Mouse (Mus musculus): Measurements from ENCODE around the gene Nt5c2. TPM values are rescaled to one million over a fixed set of nuclear protein-coding genes. Genes with fewer than 3 reads are reported as not detected.

Gene Nt5c2
- polyA plus RNA-seq, 1 experiment from 2014 or later = 118 TPM

DNA sequence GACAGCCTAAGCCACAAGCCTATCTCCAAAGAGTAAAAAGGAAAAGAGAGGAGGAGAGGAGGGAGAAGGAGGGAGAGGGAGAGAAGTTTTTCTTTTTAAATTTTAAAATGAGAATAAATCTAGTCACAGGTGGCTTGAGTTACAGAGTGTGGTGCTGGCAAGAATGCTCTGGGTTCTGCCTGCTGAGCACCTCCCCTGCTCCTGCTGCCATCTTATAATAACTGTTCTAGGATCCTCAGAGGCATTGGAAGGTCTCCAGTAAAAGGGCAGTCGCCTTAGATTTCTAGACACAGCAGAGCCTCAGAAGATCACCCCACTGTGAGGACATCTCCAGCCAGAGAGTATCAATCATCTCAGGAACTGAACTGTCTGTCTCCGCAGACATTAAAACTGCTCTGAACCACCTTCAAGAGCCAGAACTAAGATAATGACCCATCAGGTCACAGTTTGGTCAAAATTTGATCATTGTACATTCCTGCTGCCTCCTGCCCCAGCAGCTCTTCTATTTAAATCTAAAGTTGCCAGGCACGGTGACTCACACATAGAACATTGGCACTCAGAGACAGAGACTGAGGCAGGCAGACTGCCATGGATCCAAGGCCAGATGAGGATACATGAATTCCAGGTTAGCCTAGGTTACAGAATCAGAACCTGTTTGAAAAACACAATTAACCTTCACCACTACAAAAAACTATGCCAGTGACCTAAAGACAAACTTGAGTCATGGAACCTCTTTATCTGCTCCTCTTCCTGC, 25.9 kb upstream of the Nt5c2 start:
- H3K4me3 ChIP-seq = no peak overlapping the region
- H3K9ac ChIP-seq = no peak overlapping the region
- H3K27me3 ChIP-seq = no peaks in the 10 kb centered on the region
- H3K4me2 ChIP-seq = no peak overlapping the region
- no peak for ATAC-seq (replicated peaks; ENCODE audit: insufficient number of reproducible peaks, insufficient read depth, low FRiP score, low read depth)
- peaks cover 34% of the 10 kb centered on the region for H3K36me3 ChIP-seq
- H3K9me3 ChIP-seq (replicated peaks) = no peaks in the 10 kb centered on the region
- WGBS = 77% methylated on average over 3 of the region's 3 CpGs
- no peak overlapping the region for H3K27ac ChIP-seq
- no peaks in the 10 kb centered on the region for H3K4me1 ChIP-seq (replicated peaks)

DNA sequence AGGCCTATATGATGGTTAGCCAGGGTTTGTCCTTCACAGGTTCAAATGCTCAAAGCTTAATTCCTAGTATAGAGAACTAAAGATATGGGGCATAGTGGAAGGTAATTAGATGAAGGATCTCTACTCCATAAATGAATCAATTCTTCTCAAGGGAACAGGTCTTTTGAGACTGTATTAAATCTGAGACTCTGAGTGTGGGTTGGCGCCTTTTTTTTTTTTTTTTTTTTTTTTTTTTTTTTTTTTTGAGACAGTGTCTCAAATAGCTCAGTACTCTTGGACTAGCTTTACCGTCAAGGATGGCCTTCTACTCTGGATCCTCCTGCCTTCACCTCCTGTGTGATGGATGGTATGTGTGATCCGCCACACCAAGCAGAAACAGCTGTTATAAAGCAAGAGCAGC, 21.6 kb upstream of the Nt5c2 start:
- Histone ChIP-seq H3K4me2 (no peak overlapping the region), H3K9ac (no peak overlapping the region), H3K4me1 (replicated peaks) (no peaks in the 10 kb centered on the region), H3K27me3 (no peaks in the 10 kb centered on the region), H3K9me3 (replicated peaks) (no peaks in the 10 kb centered on the region), H3K4me3 (no peak overlapping the region), H3K36me3 (peaks cover 39% of the 10 kb centered on the region), H3K27ac (no peak overlapping the region)
- ATAC-seq (replicated peaks; ENCODE audit: insufficient number of reproducible peaks, insufficient read depth, low FRiP score, low read depth) = no peak
- 87% methylated on average over 3 of the region's 3 CpGs for WGBS

DNA sequence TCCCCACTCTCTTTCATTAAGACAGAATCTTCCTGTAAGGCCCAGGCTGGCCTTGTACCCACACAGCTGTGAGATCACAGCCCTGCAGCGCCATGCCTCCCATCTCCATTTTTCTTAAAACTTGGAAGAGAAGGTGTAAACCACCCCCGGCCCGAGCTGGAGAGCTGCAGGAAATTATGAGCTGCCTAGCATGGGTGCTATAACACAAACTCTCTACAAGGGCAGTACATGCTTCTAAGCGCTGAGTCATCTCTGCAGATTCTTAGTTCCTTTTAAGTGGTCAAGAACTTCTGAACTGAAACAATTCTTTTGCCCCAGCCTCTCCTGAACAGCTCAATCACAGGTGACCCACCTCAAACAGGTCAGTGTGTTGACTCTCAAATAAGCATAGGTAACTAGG, 20.0 kb upstream of the Nt5c2 start:
- ATAC-seq (replicated peaks; ENCODE audit: insufficient number of reproducible peaks, insufficient read depth, low FRiP score, low read depth) = no peak
- H3K36me3 ChIP-seq = peaks cover 39% of the 10 kb centered on the region
- 87% methylated on average over 4 of the region's 4 CpGs for WGBS

DNA sequence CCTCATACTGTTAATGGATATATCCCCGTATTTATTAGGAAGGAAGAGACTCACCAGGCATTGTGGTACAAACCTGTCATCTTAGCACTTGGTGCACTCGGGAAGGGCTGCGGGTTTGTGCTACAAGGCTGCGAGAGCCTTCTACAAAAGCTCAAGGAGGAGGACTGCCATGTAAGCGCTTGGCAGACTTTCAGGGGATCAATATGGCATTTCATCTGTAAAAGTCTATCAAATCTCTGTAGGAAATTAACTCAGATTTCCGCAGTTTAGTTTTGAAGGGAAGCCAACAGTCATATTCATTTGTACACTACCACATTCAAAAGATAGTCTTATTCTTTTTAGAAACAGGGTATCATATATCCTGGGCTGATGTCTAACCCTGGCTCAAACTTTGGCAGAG, 16.8 kb upstream of the Nt5c2 start:
- no peak for ATAC-seq (replicated peaks; ENCODE audit: insufficient number of reproducible peaks, insufficient read depth, low FRiP score, low read depth)
- no peaks in the 10 kb centered on the region for H3K4me1 ChIP-seq (replicated peaks)
- no peak overlapping the region for H3K4me3 ChIP-seq
- H3K36me3 ChIP-seq = peaks cover 14% of the 10 kb centered on the region
- H3K9me3 ChIP-seq (replicated peaks) = no peaks in the 10 kb centered on the region
- no peak overlapping the region for H3K27ac ChIP-seq
- 89% methylated on average over 6 of the region's 6 CpGs for WGBS
- H3K27me3 ChIP-seq = no peaks in the 10 kb centered on the region
- H3K9ac ChIP-seq = no peak overlapping the region
- no peak overlapping the region for H3K4me2 ChIP-seq

More for the DNA sequence above, 20.0 kb upstream of the Nt5c2 start:
- no peaks in the 10 kb centered on the region for H3K9me3 ChIP-seq (replicated peaks)
- H3K27me3 ChIP-seq = no peaks in the 10 kb centered on the region
- no peak overlapping the region for H3K27ac ChIP-seq
- no peaks in the 10 kb centered on the region for H3K4me1 ChIP-seq (replicated peaks)
- no peak overlapping the region for H3K9ac ChIP-seq
- H3K4me2 ChIP-seq = no peak overlapping the region
- no peak overlapping the region for H3K4me3 ChIP-seq

DNA sequence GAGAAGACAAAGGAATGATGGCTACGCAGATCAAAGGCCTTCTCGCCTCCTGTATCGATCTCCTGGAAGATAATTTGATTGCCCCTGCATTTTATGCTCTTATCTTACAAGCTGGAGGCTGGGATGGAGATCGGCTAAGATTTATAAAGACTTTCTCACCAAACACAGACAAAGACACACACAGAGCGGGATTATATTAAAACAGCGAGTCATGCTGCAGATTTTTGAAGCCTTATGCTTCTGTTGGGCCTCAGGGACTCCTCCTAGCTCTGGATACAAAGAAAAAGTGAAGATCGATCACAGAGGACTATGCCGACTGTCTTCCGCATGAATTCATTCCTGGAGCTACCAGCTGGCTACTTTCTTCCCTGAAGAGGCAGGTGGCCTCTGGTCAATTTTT, 14.8 kb upstream of the Nt5c2 start:
- no peaks in the 10 kb centered on the region for H3K9me3 ChIP-seq (replicated peaks)
- H3K36me3 ChIP-seq = peaks cover 7% of the 10 kb centered on the region
- 0 out of 2 replicates have a peak, but pooled peaks cover 1% of the 10 kb centered on the region for H3K4me1 ChIP-seq (replicated peaks)
- no peak overlapping the region for H3K27ac ChIP-seq
- 78% methylated on average over 9 of the region's 9 CpGs for WGBS
- no peak overlapping the region for H3K4me3 ChIP-seq
- no peak overlapping the region for H3K4me2 ChIP-seq
- no peaks in the 10 kb centered on the region for H3K27me3 ChIP-seq
- no peak overlapping the region for H3K9ac ChIP-seq
- no peak for ATAC-seq (replicated peaks; ENCODE audit: insufficient number of reproducible peaks, insufficient read depth, low FRiP score, low read depth)

DNA sequence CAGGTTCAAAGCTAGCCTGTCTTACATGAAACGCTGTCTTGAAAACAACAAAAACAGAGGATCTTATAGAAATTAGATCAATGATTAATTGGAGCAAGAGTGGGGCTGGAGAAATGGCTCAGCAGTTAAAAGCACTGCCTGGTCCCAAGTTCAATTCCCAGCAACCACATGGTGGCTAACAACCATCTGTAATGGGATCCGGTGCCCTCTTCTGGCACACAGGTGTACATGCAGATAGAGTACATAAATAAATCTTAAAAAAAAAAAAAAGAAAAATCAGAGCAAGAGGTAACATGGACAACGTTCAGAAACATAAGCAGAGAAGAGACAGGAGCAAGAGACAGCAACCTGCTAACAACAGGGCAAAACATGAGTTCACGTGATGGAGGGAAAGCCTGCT, 11.6 kb upstream of the Nt5c2 start:
- WGBS = 83% methylated on average over 4 of the region's 4 CpGs
- Histone ChIP-seq H3K27me3 (peaks cover 7% of the 10 kb centered on the region), H3K4me1 (replicated peaks) (0 out of 2 replicates have a peak, but pooled peaks cover 2% of the 10 kb centered on the region), H3K27ac (no peak overlapping the region), H3K9ac (no peak overlapping the region), H3K9me3 (replicated peaks) (no peaks in the 10 kb centered on the region), H3K36me3 (no peaks in the 10 kb centered on the region), H3K4me2 (no peak overlapping the region), H3K4me3 (no peak overlapping the region)
- no peak for ATAC-seq (replicated peaks; ENCODE audit: insufficient number of reproducible peaks, insufficient read depth, low FRiP score, low read depth)

DNA sequence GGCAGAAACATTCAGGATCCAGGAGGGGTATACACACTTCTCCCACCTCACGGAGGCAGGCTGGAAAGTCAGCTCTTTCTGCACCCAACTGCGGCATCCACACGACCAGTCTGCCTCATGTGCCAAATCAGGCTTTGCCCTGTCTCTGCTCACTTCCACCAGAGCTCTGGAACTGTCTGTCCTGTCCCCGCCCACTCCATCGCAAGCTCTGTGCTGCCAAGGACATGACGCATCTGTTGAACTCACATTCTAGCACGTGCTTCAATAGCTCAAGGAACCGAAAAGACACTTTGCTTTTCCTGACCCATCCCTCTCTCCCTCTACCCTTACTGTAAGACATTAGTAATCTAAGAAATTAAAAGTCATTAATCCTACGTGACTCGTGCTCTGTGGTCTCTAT, 10.0 kb upstream of the Nt5c2 start:
- Histone ChIP-seq H3K27me3 (peaks cover 7% of the 10 kb centered on the region), H3K9ac (no peak overlapping the region), H3K4me2 (no peak overlapping the region), H3K4me1 (replicated peaks) (0 out of 2 replicates have a peak, but pooled peaks cover 2% of the 10 kb centered on the region), H3K4me3 (no peak overlapping the region), H3K36me3 (no peaks in the 10 kb centered on the region), H3K9me3 (replicated peaks) (no peaks in the 10 kb centered on the region), H3K27ac (no peak overlapping the region)
- ATAC-seq (replicated peaks; ENCODE audit: insufficient number of reproducible peaks, insufficient read depth, low FRiP score, low read depth) = no peak
- WGBS = 48% methylated on average over 10 of the region's 10 CpGs

DNA sequence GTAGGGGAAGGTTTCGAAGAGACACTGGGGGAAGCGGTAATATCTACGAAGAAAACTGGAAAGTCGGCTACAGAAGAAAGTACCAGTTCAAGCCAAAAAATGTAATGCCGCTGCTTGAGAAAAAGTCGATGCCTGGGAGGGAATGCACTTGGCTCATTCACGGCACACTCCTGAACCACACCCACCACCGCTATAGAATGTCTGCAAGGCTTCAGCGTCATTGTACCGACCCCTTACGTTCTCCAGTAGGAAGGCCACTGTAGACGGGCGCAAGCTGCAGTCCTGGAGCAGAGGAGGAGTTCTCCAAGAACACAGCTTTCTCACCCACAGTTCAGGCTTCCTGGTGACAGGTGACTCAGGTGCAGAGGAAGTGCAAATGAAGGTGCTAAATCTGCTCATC, 8.6 kb upstream of the Nt5c2 start:
- no peak overlapping the region for H3K27ac ChIP-seq
- H3K4me2 ChIP-seq = no peak overlapping the region
- no peaks in the 10 kb centered on the region for H3K9me3 ChIP-seq (replicated peaks)
- ATAC-seq (replicated peaks; ENCODE audit: insufficient number of reproducible peaks, insufficient read depth, low FRiP score, low read depth) = no peak
- 79% methylated on average over 13 of the region's 13 CpGs for WGBS
- no peak overlapping the region for H3K9ac ChIP-seq
- H3K4me3 ChIP-seq = no peak overlapping the region
- H3K4me1 ChIP-seq (replicated peaks) = 0 out of 2 replicates have a peak, but pooled peaks cover 2% of the 10 kb centered on the region
- no peaks in the 10 kb centered on the region for H3K36me3 ChIP-seq
- peaks cover 15% of the 10 kb centered on the region for H3K27me3 ChIP-seq

DNA sequence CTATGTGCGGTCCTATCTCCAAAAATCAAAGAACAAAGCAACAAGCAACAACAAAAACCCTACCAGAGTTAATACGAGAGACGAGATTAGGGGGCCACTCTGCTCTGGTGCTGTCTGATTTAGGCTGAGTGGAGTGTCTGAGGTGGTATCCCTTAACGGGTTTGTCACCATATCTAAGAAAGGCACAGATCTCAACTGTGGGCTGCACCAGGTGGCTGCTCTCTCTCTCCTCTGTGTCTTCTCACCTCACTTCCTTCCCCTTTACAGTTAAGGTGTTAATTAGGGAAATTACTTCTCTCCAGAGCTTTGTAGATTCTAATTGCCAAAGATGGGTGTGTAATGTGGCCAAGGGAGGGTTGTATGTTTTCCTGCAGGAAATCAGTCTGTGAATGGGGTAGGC, 7.8 kb upstream of the Nt5c2 start:
- Histone ChIP-seq H3K4me2 (no peak overlapping the region), H3K4me1 (replicated peaks) (0 out of 2 replicates have a peak, but pooled peaks cover 2% of the 10 kb centered on the region), H3K9ac (no peak overlapping the region), H3K27ac (no peak overlapping the region), H3K4me3 (no peak overlapping the region), H3K36me3 (no peaks in the 10 kb centered on the region), H3K27me3 (peaks cover 24% of the 10 kb centered on the region), H3K9me3 (replicated peaks) (no peaks in the 10 kb centered on the region)
- WGBS = 70% methylated on average over 4 of the region's 4 CpGs
- ATAC-seq (replicated peaks; ENCODE audit: insufficient number of reproducible peaks, insufficient read depth, low FRiP score, low read depth) = no peak

DNA sequence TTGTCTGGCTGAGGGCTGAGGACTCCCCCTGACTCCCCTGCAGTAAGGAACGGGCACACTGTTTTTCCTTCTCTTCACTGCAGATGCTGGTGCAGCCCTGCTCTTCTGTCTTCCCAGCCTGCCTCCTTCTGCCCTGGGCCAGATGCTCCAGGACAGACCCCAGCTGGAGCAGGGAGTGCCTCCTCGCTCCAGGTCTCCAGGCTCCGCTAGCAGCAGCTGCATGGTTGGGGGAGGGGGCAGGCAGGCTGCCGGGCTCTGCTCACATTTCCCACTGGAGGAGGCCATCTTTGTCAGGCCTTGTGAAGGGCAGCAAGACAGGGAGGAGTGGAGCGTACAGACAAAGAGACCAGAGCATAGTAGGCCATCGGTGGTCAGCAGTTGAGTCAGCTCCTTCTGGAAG, 4.4 kb upstream of the Nt5c2 start:
- Histone ChIP-seq H3K27ac (no peak overlapping the region), H3K9me3 (replicated peaks) (no peaks in the 10 kb centered on the region), H3K27me3 (peaks cover 49% of the 10 kb centered on the region), H3K4me3 (no peak overlapping the region), H3K4me1 (replicated peaks) (peaks cover 15% of the 10 kb centered on the region), H3K4me2 (no peak overlapping the region), H3K9ac (no peak overlapping the region), H3K36me3 (no peaks in the 10 kb centered on the region)
- no peak for ATAC-seq (replicated peaks; ENCODE audit: insufficient number of reproducible peaks, insufficient read depth, low FRiP score, low read depth)
- WGBS = 31% methylated on average over 6 of the region's 6 CpGs

DNA sequence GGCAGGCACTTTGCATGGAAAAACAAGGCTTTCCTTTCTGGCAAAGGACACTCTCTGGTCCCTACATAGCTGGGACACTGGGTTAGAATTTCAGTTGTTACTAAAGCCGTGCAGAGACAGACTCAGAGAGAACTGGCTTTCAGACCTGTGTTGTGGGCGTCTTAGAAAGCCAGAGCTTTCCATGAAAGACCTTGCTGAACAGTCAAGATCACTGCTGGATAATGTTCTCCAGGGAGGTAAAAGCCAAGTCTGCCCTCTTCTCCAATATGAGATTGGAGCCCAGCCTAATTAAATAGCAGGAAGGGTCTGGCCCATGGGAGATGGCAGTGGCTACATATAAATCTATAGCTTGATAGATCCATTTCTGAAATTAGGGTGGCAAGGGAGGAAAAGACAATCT, 3.4 kb upstream of the Nt5c2 start:
- Histone ChIP-seq H3K9ac (no peak overlapping the region), H3K4me2 (no peak overlapping the region), H3K4me1 (replicated peaks) (peaks cover 17% of the 10 kb centered on the region), H3K27ac (no peak overlapping the region), H3K4me3 (no peak overlapping the region), H3K9me3 (replicated peaks) (no peaks in the 10 kb centered on the region), H3K36me3 (no peaks in the 10 kb centered on the region), H3K27me3 (peaks cover 59% of the 10 kb centered on the region)
- no peak for ATAC-seq (replicated peaks; ENCODE audit: insufficient number of reproducible peaks, insufficient read depth, low FRiP score, low read depth)
- 46% methylated on average over 2 of the region's 2 CpGs for WGBS

DNA sequence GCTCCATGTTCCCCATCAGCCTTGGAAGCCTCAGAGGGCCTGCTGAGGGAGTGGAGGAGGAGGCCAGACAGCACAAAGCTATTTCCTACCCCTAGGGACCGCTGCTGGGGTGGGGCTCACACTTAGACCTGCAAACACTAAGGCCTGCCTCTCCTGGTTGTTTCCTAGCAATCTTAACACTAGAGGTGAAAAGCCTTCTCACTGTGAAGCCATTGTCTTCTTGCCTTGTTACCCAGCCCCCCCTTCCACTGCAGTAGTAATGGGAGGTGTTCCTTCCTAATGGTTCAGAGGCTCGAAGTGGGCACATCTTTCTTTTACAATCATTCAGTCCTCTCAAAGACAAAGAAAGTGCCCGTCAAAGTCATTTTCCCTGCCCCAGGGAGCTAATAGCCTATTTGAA, 2.9 kb upstream of the Nt5c2 start:
- Histone ChIP-seq H3K4me1 (replicated peaks) (peaks cover 17% of the 10 kb centered on the region), H3K9me3 (replicated peaks) (no peaks in the 10 kb centered on the region), H3K36me3 (no peaks in the 10 kb centered on the region), H3K4me3 (no peak overlapping the region), H3K4me2 (no peak overlapping the region), H3K9ac (no peak overlapping the region), H3K27ac (no peak overlapping the region), H3K27me3 (peaks cover 59% of the 10 kb centered on the region)
- ATAC-seq (replicated peaks; ENCODE audit: insufficient number of reproducible peaks, insufficient read depth, low FRiP score, low read depth) = no peak
- 13% methylated on average over 3 of the region's 3 CpGs for WGBS

All from heart, embryonic 15.5 days (tissue).